Mouse (Mus musculus): Measurements from ENCODE around the gene Anxa3.

DNA sequence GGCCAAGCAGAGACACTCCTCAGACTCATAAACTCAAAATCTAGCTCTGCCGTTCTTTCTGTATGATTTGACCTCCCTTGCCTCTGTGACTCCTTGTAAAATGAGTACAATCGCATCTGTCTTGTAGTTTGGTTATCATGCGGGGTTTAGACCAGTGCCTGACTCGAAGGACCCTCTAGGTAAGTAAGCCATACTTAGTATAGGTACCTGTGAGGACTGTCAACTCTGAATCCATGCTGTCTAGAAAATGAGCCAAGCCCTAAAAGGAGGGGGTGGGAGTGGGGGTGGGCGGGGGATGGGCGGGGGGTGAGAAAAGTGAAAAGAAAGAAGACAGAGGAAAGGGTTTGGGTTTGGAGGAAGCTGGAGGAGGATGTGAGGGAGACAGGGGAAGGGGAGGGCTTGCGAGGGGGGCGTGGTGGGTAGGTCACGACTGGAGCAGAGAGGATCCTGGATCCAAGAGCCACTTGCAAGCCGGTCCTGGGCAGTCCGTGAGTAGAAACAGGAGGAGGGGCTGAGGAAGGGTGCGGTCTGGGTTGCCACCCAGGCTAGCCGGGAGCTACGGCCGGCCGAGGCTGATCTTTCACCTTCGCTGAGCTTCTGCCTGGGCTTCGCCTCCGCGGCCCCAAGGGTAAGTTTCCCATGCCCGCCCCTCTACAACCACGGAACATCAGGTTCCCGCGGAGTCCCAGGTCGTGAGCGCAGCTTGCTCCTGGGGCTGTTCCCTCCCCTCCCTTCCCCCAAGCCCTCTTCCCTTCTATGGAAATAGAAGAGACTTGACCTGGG, at the start of gene Anxa3:
- TF ChIP-seq CTCF (IDR thresholded peaks at IDR 0.05; ENCODE audit: borderline replicate concordance, insufficient read depth, low read length) (no peak), POLR2A (IDR thresholded peaks at IDR 0.05; ENCODE audit: low read depth, low read length) (peak; percentile 75)
